Mouse (Mus musculus) forebrain, embryonic 11.5 days (tissue): Measurements from ENCODE around the gene Prdx2. TPM values are rescaled to one million over a fixed set of nuclear protein-coding genes. Genes with fewer than 3 reads are reported as not detected.
A peak's percentile ranks its signal among the peaks of the same experiment; 100 is the strongest.

Source experiments
- ATAC-seq: fragments of 200-750 bp; cut with Nextera tagmentation; replicated peaks from 2 replicates; pipeline ENCODE4 v1.8.0; 2017; ENCODE audit warnings: moderate TSS enrichment; ENCODE audit not compliant: low FRiP score
- DNase-seq: peaks from one replicate; pipeline ENCODE4 v3.0.0-alpha.2; 2017; ENCODE audit warnings: low spot score
- H3K27ac ChIP-seq: fragments of 300-500 bp; sonication (generic); 2 replicates; pipeline ENCODE4 v1.5.1; 2014; ENCODE audit warnings: low read depth, low read length
- H3K27me3 ChIP-seq: fragments of 300-500 bp; sonication (generic); 2 replicates; pipeline ENCODE4 v1.6.1; 2014; ENCODE audit warnings: mild to moderate bottlenecking, low read length, mixed read lengths; ENCODE audit not compliant: control insufficient read depth, insufficient read depth
- H3K36me3 ChIP-seq: fragments of 300-500 bp; sonication (generic); 2 replicates; pipeline ENCODE4 v1.6.1; 2014; ENCODE audit warnings: mild to moderate bottlenecking, low read length, moderate library complexity, mixed read lengths; ENCODE audit not compliant: control insufficient read depth, insufficient read depth
- H3K4me1 ChIP-seq: fragments of 300-500 bp; sonication (generic); replicated peaks from 2 replicates; pipeline ENCODE4 v1.6.1; 2014; ENCODE audit warnings: low read length, mixed read lengths; ENCODE audit not compliant: control insufficient read depth, insufficient read depth
- H3K4me2 ChIP-seq: fragments of 300-500 bp; sonication (generic); 2 replicates; pipeline ENCODE4 v1.6.1; 2014; ENCODE audit warnings: low read depth, mild to moderate bottlenecking, low read length, moderate library complexity, mixed read lengths; ENCODE audit not compliant: severe bottlenecking
- H3K4me3 ChIP-seq: fragments of 300-500 bp; sonication (generic); 2 replicates; pipeline ENCODE4 v1.5.1; 2014; ENCODE audit warnings: low read depth, low read length
- H3K9ac ChIP-seq: fragments of 300-500 bp; sonication (generic); 2 replicates; pipeline ENCODE4 v1.6.1; 2014; ENCODE audit warnings: low read length
- H3K9me3 ChIP-seq: fragments of 300-500 bp; sonication (generic); 2 replicates; pipeline ENCODE4 v1.6.1; 2016; ENCODE audit warnings: low read length, mixed read lengths; ENCODE audit not compliant: control insufficient read depth
- WGBS: fragments of 180-500 bp; shearing (Covaris S2); extraction: QIAGEN DNeasy Blood & Tissue Kit; methylation state at CpG from one replicate; pipeline ENCODE4 v1.1.7; 2014; 5-methylcytosine and 5-hydroxymethylcytosine counted together
- polyA plus RNA-seq: library from polyadenylated mRNA; unstranded; fragments of >200 nt; fragmentation: Nextera tagmentation; extraction: Ambion mirVana; gene quantifications from 2 replicates; pipeline ENCODE4 v1.2.1, GENCODE M21; 2014

The Prdx2 gene
- polyA plus RNA-seq, 1 experiment from 2014 or later: 1,226 TPM

GRCm38 (mm10) chr8:84945235-84945632 lies 24.2 kb upstream of the Prdx2 start:
- Histone ChIP-seq H3K9me3 (no peaks in the 10 kb centered on the region), H3K4me3 (peak overlapping the region; percentile 57; the same call in 1 of the 2 replicates), H3K4me2 (peak overlapping the region; percentile 86), H3K27ac (no peak overlapping the region), H3K36me3 (no peaks in the 10 kb centered on the region), H3K27me3 (peaks cover 39% of the 10 kb centered on the region), H3K4me1 (peaks cover 18% of the 10 kb centered on the region), H3K9ac (no peak overlapping the region)
- DNase-seq: no peak
- peak; percentile 45 for ATAC-seq
- 3% methylated on average over 11 of the region's 11 CpGs for WGBS

DNA sequence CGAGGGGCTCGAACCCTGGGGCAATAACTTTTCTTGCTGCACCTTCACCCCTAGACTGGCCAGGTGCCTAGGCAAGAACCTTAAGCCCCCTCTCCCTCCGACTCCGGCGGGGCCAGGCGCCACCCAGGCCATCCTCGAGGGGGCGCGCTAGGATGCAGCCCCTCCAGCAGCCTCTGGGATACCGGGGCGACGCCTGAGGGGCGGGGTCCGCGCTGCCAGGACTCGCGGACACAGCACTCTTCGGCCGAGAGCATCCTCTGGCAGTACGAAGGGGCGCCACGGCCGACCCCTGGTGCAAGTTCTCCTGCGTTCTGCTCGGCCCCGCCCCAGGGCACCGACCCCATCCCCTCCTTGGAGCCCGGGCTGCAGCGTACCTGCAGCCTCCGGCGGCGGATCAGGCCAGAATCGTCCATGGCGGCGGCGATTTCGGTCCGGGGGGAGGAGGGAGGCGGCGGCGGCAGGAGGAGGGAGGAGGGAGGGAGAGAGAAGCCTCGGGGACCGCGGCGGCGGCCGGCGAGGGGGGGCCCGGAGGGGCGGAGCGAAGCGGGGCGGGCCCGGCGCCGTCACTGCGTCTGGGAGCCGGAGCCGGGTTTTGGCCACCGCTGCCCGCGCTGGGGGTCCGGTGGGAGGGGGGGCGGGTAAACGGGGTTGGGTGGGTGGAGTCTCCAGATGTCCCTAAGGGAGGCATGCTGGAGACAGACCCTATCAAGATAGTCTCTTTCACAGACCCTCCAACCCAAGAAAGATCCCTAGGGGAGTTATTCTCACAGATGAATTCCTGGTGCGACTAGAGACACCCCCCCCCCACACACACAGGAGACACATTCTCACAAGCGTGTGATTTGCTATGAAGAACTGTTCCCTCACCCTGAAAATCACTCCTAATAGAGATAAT lies 23.5 kb upstream of the Prdx2 start:
- Histone ChIP-seq H3K4me3 (peak overlapping the region; percentile 57), H3K9ac (peak overlapping the region; percentile 57), H3K27me3 (peaks cover 39% of the 10 kb centered on the region), H3K36me3 (no peaks in the 10 kb centered on the region), H3K27ac (no peak overlapping the region), H3K4me2 (peak overlapping the region; percentile 86), H3K9me3 (no peaks in the 10 kb centered on the region), H3K4me1 (peaks cover 18% of the 10 kb centered on the region)
- DNase-seq: peak; percentile 86
- ATAC-seq: peak; percentile 63
- under 1% methylated on average over 34 of the region's 67 CpGs for WGBS

- Histone ChIP-seq H3K4me3 (peak within 1 kb of the TSS; percentile 57), H3K9me3 (no peaks in the 10 kb centered on the region), H3K36me3 (no peaks in the 10 kb centered on the region), H3K27ac (no peak within 1 kb of the TSS), H3K27me3 (peaks cover 39% of the 10 kb centered on the region), H3K9ac (peak within 1 kb of the TSS; percentile 57), H3K4me2 (peak within 1 kb of the TSS; percentile 86), H3K4me1 (peaks cover 18% of the 10 kb centered on the region)
- 7% methylated on average over 17 of the region's 17 CpGs for WGBS
- DNase-seq (peak; percentile 71), ATAC-seq (no peak)
Observed at GRCm38 (mm10) chr8:84946528-84947240, 22.7 kb upstream of the Prdx2 start, which contains the start of gene Rtbdn. TSS of gene Rtbdn (plus strand) at chr8:84946991.

GRCm38 (mm10) chr8:84947241-84947545 lies 22.2 kb upstream of the Prdx2 start:
- H3K4me2 ChIP-seq: no peak overlapping the region

GRCm38 (mm10) chr8:84949753-84950152 lies 19.6 kb upstream of the Prdx2 start:
- peaks cover 35% of the 10 kb centered on the region for H3K27me3 ChIP-seq
- H3K9ac ChIP-seq: no peak overlapping the region
- H3K9me3 ChIP-seq: no peaks in the 10 kb centered on the region
- DNase-seq: no peak
- no peak overlapping the region for H3K4me2 ChIP-seq
- no peak overlapping the region for H3K27ac ChIP-seq
- H3K4me1 ChIP-seq: peaks cover 11% of the 10 kb centered on the region
- WGBS: 19% methylated on average over 12 of the region's 12 CpGs
- ATAC-seq: no peak
- H3K36me3 ChIP-seq: no peaks in the 10 kb centered on the region
- no peak overlapping the region for H3K4me3 ChIP-seq

More at GRCm38 (mm10) chr8:84947241-84947545, 22.2 kb upstream of the Prdx2 start:
- Histone ChIP-seq H3K27ac (no peak overlapping the region), H3K36me3 (no peaks in the 10 kb centered on the region), H3K4me1 (peaks cover 18% of the 10 kb centered on the region), H3K9me3 (no peaks in the 10 kb centered on the region), H3K9ac (no peak overlapping the region), H3K4me3 (no peak overlapping the region), H3K27me3 (peaks cover 39% of the 10 kb centered on the region)
- 16% methylated on average over 9 of the region's 9 CpGs for WGBS
- ATAC-seq (no peak), DNase-seq (no peak)

DNA sequence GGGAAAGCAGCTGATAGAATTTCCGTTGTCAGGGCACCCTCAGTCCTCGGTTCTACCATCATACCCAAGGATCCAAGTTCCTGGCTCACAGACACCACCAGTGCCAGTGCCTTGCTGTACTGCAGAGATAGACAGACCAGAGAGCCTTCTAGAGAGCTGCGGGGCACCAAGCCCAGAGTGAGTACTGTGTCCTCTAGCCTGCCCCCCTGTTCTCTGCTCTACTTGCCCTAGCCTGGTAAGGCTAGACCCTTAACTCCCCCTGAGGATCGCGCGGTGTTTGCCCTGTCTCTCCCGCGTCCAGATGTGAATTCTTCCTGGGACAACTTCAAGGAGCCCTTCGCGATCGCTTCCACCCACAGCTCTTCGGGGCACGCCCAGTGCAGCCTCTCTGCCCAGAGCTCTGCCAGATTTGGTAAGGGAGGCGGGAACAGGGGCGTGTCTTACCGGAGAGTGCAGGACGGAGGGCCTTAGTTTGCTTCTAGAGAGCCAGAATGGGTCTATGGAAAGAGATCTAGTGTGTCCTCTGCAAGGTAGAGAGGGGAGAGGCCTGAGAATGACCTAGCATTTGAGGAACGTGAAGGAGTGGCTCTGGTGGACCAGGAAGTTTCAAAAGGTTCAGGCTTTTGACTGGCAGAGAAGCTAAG lies 16.7 kb upstream of the Prdx2 start:
- Histone ChIP-seq H3K4me2 (no peak overlapping the region), H3K9me3 (no peaks in the 10 kb centered on the region), H3K36me3 (no peaks in the 10 kb centered on the region), H3K27me3 (peaks cover 12% of the 10 kb centered on the region; the same call in 1 of the 2 replicates), H3K4me3 (no peak overlapping the region), H3K4me1 (no peaks in the 10 kb centered on the region), H3K27ac (no peak overlapping the region), H3K9ac (no peak overlapping the region)
- 9% methylated on average over 18 of the region's 18 CpGs for WGBS
- ATAC-seq: no peak
- no peak for DNase-seq

DNA sequence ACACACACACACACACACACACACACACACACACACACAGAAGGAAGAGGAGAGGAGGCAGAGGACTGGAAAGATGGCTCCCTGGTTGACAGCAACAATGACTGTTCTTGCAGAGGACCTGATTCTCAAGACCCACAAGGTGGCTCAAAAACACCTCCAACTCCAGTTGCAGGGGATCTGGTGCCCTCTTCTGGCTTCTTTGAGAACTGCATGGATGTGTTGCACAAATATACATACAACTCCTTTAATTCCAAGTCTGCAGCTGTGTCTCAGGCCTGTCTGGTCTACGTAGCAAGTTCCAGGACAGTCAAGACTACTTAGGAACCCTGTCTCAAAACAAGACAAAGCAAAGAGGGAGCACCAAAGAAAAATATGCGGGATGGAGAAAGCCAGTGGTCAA lies 12.6 kb upstream of the Prdx2 start:
- peaks cover 8% of the 10 kb centered on the region; the same call in 1 of the 2 replicates for H3K27me3 ChIP-seq
- WGBS: 50% methylated on average over 2 of the region's 2 CpGs
- H3K36me3 ChIP-seq: peaks cover 4% of the 10 kb centered on the region; the same call in 1 of the 2 replicates
- no peaks in the 10 kb centered on the region for H3K9me3 ChIP-seq
- no peaks in the 10 kb centered on the region for H3K4me1 ChIP-seq
- H3K4me2 ChIP-seq: no peak overlapping the region
- peak; percentile 86 for DNase-seq
- no peak overlapping the region for H3K4me3 ChIP-seq
- no peak for ATAC-seq
- no peak overlapping the region for H3K9ac ChIP-seq
- no peak overlapping the region for H3K27ac ChIP-seq

DNA sequence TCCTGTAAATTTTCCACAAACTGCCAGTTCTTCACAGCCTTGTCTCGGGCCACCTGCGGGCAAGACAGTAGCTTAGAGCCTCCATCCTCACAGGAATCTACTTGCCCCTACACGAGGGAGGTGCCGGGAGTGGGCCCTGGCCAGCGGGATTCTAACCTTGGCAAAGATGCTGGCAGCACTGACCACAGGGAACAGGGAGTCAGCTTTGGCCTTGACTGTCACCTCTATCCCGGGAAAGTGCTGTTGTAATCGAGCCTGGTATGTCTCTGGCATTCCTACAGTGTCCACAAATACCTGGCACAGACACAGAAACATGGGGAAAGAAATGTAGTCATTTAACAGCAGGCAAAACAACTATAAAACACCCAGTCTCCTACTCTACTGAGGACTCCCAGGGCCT lies 9.6 kb upstream of the Prdx2 start:
- 93% methylated on average over 7 of the region's 7 CpGs for WGBS
- H3K36me3 ChIP-seq: peaks cover 4% of the 10 kb centered on the region; the same call in 1 of the 2 replicates

More for the DNA sequence above, 9.6 kb upstream of the Prdx2 start:
- ATAC-seq: no peak
- H3K27ac ChIP-seq: no peak overlapping the region
- H3K4me3 ChIP-seq: no peak overlapping the region
- H3K4me2 ChIP-seq: no peak overlapping the region
- DNase-seq: no peak
- no peaks in the 10 kb centered on the region for H3K27me3 ChIP-seq
- peaks cover under 1% of the 10 kb centered on the region; the same call in 1 of the 2 replicates for H3K4me1 ChIP-seq
- H3K9me3 ChIP-seq: no peaks in the 10 kb centered on the region
- no peak overlapping the region for H3K9ac ChIP-seq
